Mouse (Mus musculus): ENCODE data around the gene Olfr553.

Gene Olfr553

GRCm38 (mm10) chr7:102597378-102598031 lies 20.5 kb downstream of the Olfr553 start, which contains the start of gene Olfr552:
Gene Olfr552, plus strand, starts transcription at chr7:102597770.
- Histone ChIP-seq H3K9me3 (ENCODE audit: low read length) (no peaks in the 10 kb centered on the region), H3K36me3 (ENCODE audit: insufficient read depth, low read length) (no peaks in the 10 kb centered on the region), H3K4me3 (replicated peaks; ENCODE audit: low read length) (no peak within 1 kb of the TSS), H3K4me1 (replicated peaks; ENCODE audit: low read depth, low read length) (no peaks in the 10 kb centered on the region), H3K27me3 (ENCODE audit: insufficient read depth, low read length) (no peaks in the 10 kb centered on the region)
- TF ChIP-seq NANOG (IDR thresholded peaks at IDR 0.05; ENCODE audit: borderline replicate concordance, low read length) (no peak), CTCF (conservative IDR thresholded peaks at IDR 0.05; ENCODE audit: low read length) (no peak), POU5F1 (IDR thresholded peaks at IDR 0.05; ENCODE audit: borderline replicate concordance, low read length) (no peak)

GRCm38 (mm10) chr7:102591786-102592185 lies 26.2 kb downstream of the Olfr553 start, which contains the start of gene Olfr551:
Gene Olfr551, minus strand, starts transcription at chr7:102591886.
- Histone ChIP-seq H3K9me3 (ENCODE audit: low read length) (no peaks in the 10 kb centered on the region), H3K27me3 (ENCODE audit: insufficient read depth, low read length) (no peaks in the 10 kb centered on the region), H3K4me1 (replicated peaks; ENCODE audit: low read depth, low read length) (no peaks in the 10 kb centered on the region), H3K36me3 (ENCODE audit: insufficient read depth, low read length) (no peaks in the 10 kb centered on the region), H3K4me3 (replicated peaks; ENCODE audit: low read length) (no peak within 1 kb of the TSS)
- TF ChIP-seq POU5F1 (IDR thresholded peaks at IDR 0.05; ENCODE audit: borderline replicate concordance, low read length) (no peak), CTCF (conservative IDR thresholded peaks at IDR 0.05; ENCODE audit: low read length) (no peak), NANOG (IDR thresholded peaks at IDR 0.05; ENCODE audit: borderline replicate concordance, low read length) (no peak)

GRCm38 (mm10) chr7:102575998-102576397 lies 42.0 kb downstream of the Olfr553 start:
- Histone ChIP-seq H3K27me3 (ENCODE audit: insufficient read depth, low read length) (no peaks in the 10 kb centered on the region), H3K4me1 (replicated peaks; ENCODE audit: low read depth, low read length) (no peaks in the 10 kb centered on the region), H3K4me3 (replicated peaks; ENCODE audit: low read length) (no peak overlapping the region), H3K9me3 (ENCODE audit: low read length) (no peaks in the 10 kb centered on the region), H3K36me3 (ENCODE audit: insufficient read depth, low read length) (no peaks in the 10 kb centered on the region)
- TF ChIP-seq NANOG (IDR thresholded peaks at IDR 0.05; ENCODE audit: borderline replicate concordance, low read length) (no peak), POU5F1 (IDR thresholded peaks at IDR 0.05; ENCODE audit: borderline replicate concordance, low read length) (no peak), CTCF (conservative IDR thresholded peaks at IDR 0.05; ENCODE audit: low read length) (no peak)

- Histone ChIP-seq H3K4me1 (replicated peaks; ENCODE audit: low read depth, low read length) (no peaks in the 10 kb centered on the region), H3K4me3 (replicated peaks; ENCODE audit: low read length) (no peak overlapping the region), H3K36me3 (ENCODE audit: insufficient read depth, low read length) (no peaks in the 10 kb centered on the region), H3K9me3 (ENCODE audit: low read length) (no peaks in the 10 kb centered on the region), H3K27me3 (ENCODE audit: insufficient read depth, low read length) (no peaks in the 10 kb centered on the region)
- TF ChIP-seq NANOG (IDR thresholded peaks at IDR 0.05; ENCODE audit: borderline replicate concordance, low read length) (no peak), POU5F1 (IDR thresholded peaks at IDR 0.05; ENCODE audit: borderline replicate concordance, low read length) (no peak)
These were observed 44.7 kb downstream of the Olfr553 start for GRCm38 (mm10) chr7:102573174-102573830.

GRCm38 (mm10) chr7:102571142-102571541 lies 46.9 kb downstream of the Olfr553 start, which contains the start of gene Olfr550:
Gene Olfr550, plus strand, starts transcription at chr7:102571442.
- TF ChIP-seq CTCF (conservative IDR thresholded peaks at IDR 0.05; ENCODE audit: low read length): no peak
- TF ChIP-seq NANOG (IDR thresholded peaks at IDR 0.05; ENCODE audit: borderline replicate concordance, low read length): no peak
- TF ChIP-seq POU5F1 (IDR thresholded peaks at IDR 0.05; ENCODE audit: borderline replicate concordance, low read length): no peak
- Histone ChIP-seq H3K4me1 (replicated peaks; ENCODE audit: low read depth, low read length) (no peaks in the 10 kb centered on the region), H3K27me3 (ENCODE audit: insufficient read depth, low read length) (no peaks in the 10 kb centered on the region)

GRCm38 (mm10) chr7:102566219-102566618 lies 51.8 kb downstream of the Olfr553 start:
- H3K4me3 ChIP-seq (replicated peaks; ENCODE audit: low read length): no peak overlapping the region
- TF ChIP-seq CTCF (conservative IDR thresholded peaks at IDR 0.05; ENCODE audit: low read length) (peak; percentile 30; the same call in 1 of the 2 replicates), POU5F1 (IDR thresholded peaks at IDR 0.05; ENCODE audit: borderline replicate concordance, low read length) (no peak)

More at GRCm38 (mm10) chr7:102571142-102571541, 46.9 kb downstream of the Olfr553 start, which contains the start of gene Olfr550:
- H3K4me3 ChIP-seq (replicated peaks; ENCODE audit: low read length): no peak within 1 kb of the TSS
- no peaks in the 10 kb centered on the region for H3K9me3 ChIP-seq (ENCODE audit: low read length)
- no peaks in the 10 kb centered on the region for H3K36me3 ChIP-seq (ENCODE audit: insufficient read depth, low read length)

GRCm38 (mm10) chr7:102564999-102565997 lies 52.7 kb downstream of the Olfr553 start, which contains the start of gene Trim21:
Gene Trim21, minus strand, starts transcription at chr7:102565486.
- Histone ChIP-seq H3K4me1 (replicated peaks; ENCODE audit: low read depth, low read length) (peaks cover 8% of the 10 kb centered on the region), H3K27me3 (ENCODE audit: insufficient read depth, low read length) (no peaks in the 10 kb centered on the region), H3K9me3 (ENCODE audit: low read length) (no peaks in the 10 kb centered on the region), H3K4me3 (replicated peaks; ENCODE audit: low read length) (peak within 1 kb of the TSS; percentile 61), H3K36me3 (ENCODE audit: insufficient read depth, low read length) (0 out of 2 replicates have a peak, but pooled peaks cover 3% of the 10 kb centered on the region)
- TF ChIP-seq NANOG (IDR thresholded peaks at IDR 0.05; ENCODE audit: borderline replicate concordance, low read length) (no peak), CTCF (conservative IDR thresholded peaks at IDR 0.05; ENCODE audit: low read length) (no peak), POU5F1 (IDR thresholded peaks at IDR 0.05; ENCODE audit: borderline replicate concordance, low read length) (no peak)

More at GRCm38 (mm10) chr7:102566219-102566618, 51.8 kb downstream of the Olfr553 start:
- H3K9me3 ChIP-seq (ENCODE audit: low read length): no peaks in the 10 kb centered on the region
- H3K36me3 ChIP-seq (ENCODE audit: insufficient read depth, low read length): no peaks in the 10 kb centered on the region
- H3K4me1 ChIP-seq (replicated peaks; ENCODE audit: low read depth, low read length): peaks cover 8% of the 10 kb centered on the region
- H3K27me3 ChIP-seq (ENCODE audit: insufficient read depth, low read length): no peaks in the 10 kb centered on the region

All from E14TG2a.4 (cell line).